Mouse (Mus musculus) forebrain, embryonic 11.5 days (tissue): ENCODE measurements around the gene 1700025G04Rik. TPM values are rescaled to one million over a fixed set of nuclear protein-coding genes. Genes with fewer than 3 reads are reported as not detected.

Experiments
- ATAC-seq: fragments of 200-750 bp; cut with Nextera tagmentation; replicated peaks from 2 replicates; pipeline ENCODE4 v1.8.0; 2017; ENCODE audit warnings: moderate TSS enrichment; ENCODE audit not compliant: low FRiP score
- DNase-seq: peaks from one replicate; pipeline ENCODE4 v3.0.0-alpha.2; 2017; ENCODE audit warnings: low spot score
- H3K27ac ChIP-seq: fragments of 300-500 bp; sonication (generic); 2 replicates; pipeline ENCODE4 v1.5.1; 2014; ENCODE audit warnings: low read depth, low read length
- H3K27me3 ChIP-seq: fragments of 300-500 bp; sonication (generic); 2 replicates; pipeline ENCODE4 v1.6.1; 2014; ENCODE audit warnings: mild to moderate bottlenecking, low read length, mixed read lengths; ENCODE audit not compliant: control insufficient read depth, insufficient read depth
- H3K36me3 ChIP-seq: fragments of 300-500 bp; sonication (generic); 2 replicates; pipeline ENCODE4 v1.6.1; 2014; ENCODE audit warnings: mild to moderate bottlenecking, low read length, moderate library complexity, mixed read lengths; ENCODE audit not compliant: control insufficient read depth, insufficient read depth
- H3K4me1 ChIP-seq: fragments of 300-500 bp; sonication (generic); replicated peaks from 2 replicates; pipeline ENCODE4 v1.6.1; 2014; ENCODE audit warnings: low read length, mixed read lengths; ENCODE audit not compliant: control insufficient read depth, insufficient read depth
- H3K4me2 ChIP-seq: fragments of 300-500 bp; sonication (generic); 2 replicates; pipeline ENCODE4 v1.6.1; 2014; ENCODE audit warnings: low read depth, mild to moderate bottlenecking, low read length, moderate library complexity, mixed read lengths; ENCODE audit not compliant: severe bottlenecking
- H3K4me3 ChIP-seq: fragments of 300-500 bp; sonication (generic); 2 replicates; pipeline ENCODE4 v1.5.1; 2014; ENCODE audit warnings: low read depth, low read length
- H3K9ac ChIP-seq: fragments of 300-500 bp; sonication (generic); 2 replicates; pipeline ENCODE4 v1.6.1; 2014; ENCODE audit warnings: low read length
- H3K9me3 ChIP-seq: fragments of 300-500 bp; sonication (generic); 2 replicates; pipeline ENCODE4 v1.6.1; 2016; ENCODE audit warnings: low read length, mixed read lengths; ENCODE audit not compliant: control insufficient read depth
- WGBS: fragments of 180-500 bp; shearing (Covaris S2); extraction: QIAGEN DNeasy Blood & Tissue Kit; methylation state at CpG from one replicate; pipeline ENCODE4 v1.1.7; 2014; 5-methylcytosine and 5-hydroxymethylcytosine counted together
- polyA plus RNA-seq: library from polyadenylated mRNA; unstranded; fragments of >200 nt; fragmentation: Nextera tagmentation; extraction: Ambion mirVana; gene quantifications from 2 replicates; pipeline ENCODE4 v1.2.1, GENCODE M21; 2014

1700025G04Rik gene
- polyA plus RNA-seq, 1 experiment from 2014 or later: 25.6 TPM

GRCm38 (mm10) chr1:151964811-151965210 lies 125.1 kb downstream of the 1700025G04Rik start:
- no peak for DNase-seq
- Histone ChIP-seq H3K4me3 (no peak overlapping the region), H3K9ac (no peak overlapping the region), H3K36me3 (no peaks in the 10 kb centered on the region), H3K9me3 (no peaks in the 10 kb centered on the region), H3K4me1 (no peaks in the 10 kb centered on the region), H3K27ac (no peak overlapping the region), H3K27me3 (no peaks in the 10 kb centered on the region), H3K4me2 (no peak overlapping the region)
- 69% methylated on average over 2 of the region's 2 CpGs for WGBS
- no peak for ATAC-seq

- H3K4me1 ChIP-seq: no peaks in the 10 kb centered on the region
- no peaks in the 10 kb centered on the region for H3K36me3 ChIP-seq
- no peak overlapping the region for H3K9ac ChIP-seq
- DNase-seq: no peak
- H3K4me3 ChIP-seq: no peak overlapping the region
- no peaks in the 10 kb centered on the region for H3K27me3 ChIP-seq
- no peaks in the 10 kb centered on the region for H3K9me3 ChIP-seq
- no peak overlapping the region for H3K4me2 ChIP-seq
- no peak for ATAC-seq
- 85% methylated on average over 7 of the region's 7 CpGs for WGBS
- no peak overlapping the region for H3K27ac ChIP-seq
These were observed 126.7 kb downstream of the 1700025G04Rik start for GRCm38 (mm10) chr1:151963248-151963647.

- H3K4me3 ChIP-seq: no peak overlapping the region
- H3K27ac ChIP-seq: no peak overlapping the region
- DNase-seq (no peak), ATAC-seq (no peak)
- H3K9ac ChIP-seq: no peak overlapping the region
- H3K36me3 ChIP-seq: no peaks in the 10 kb centered on the region
- 0 out of 2 replicates have a peak, but pooled peaks cover 3% of the 10 kb centered on the region for H3K4me1 ChIP-seq
- H3K4me2 ChIP-seq: no peak overlapping the region
- no peaks in the 10 kb centered on the region for H3K27me3 ChIP-seq
- whole genome bisulfite sequencing: 65% methylated on average over 6 of the region's 6 CpGs
- H3K9me3 ChIP-seq: no peaks in the 10 kb centered on the region
These were observed 127.8 kb downstream of the 1700025G04Rik start for GRCm38 (mm10) chr1:151962078-151962477.

- 85% methylated on average over 10 of the region's 10 CpGs for WGBS
- H3K27ac ChIP-seq: no peak overlapping the region
- H3K9me3 ChIP-seq: no peaks in the 10 kb centered on the region
- H3K27me3 ChIP-seq: no peaks in the 10 kb centered on the region
- H3K36me3 ChIP-seq: no peaks in the 10 kb centered on the region
- ATAC-seq (no peak), DNase-seq (no peak)
- H3K9ac ChIP-seq: no peak overlapping the region
- H3K4me1 ChIP-seq: 0 out of 2 replicates have a peak, but pooled peaks cover 3% of the 10 kb centered on the region
- H3K4me3 ChIP-seq: no peak overlapping the region
- no peak overlapping the region for H3K4me2 ChIP-seq
These were observed 128.7 kb downstream of the 1700025G04Rik start for GRCm38 (mm10) chr1:151961204-151961603.

- no peaks in the 10 kb centered on the region for H3K36me3 ChIP-seq
- H3K9me3 ChIP-seq: no peaks in the 10 kb centered on the region
- ATAC-seq (no peak), DNase-seq (no peak)
- H3K27ac ChIP-seq: no peak overlapping the region
- H3K27me3 ChIP-seq: no peaks in the 10 kb centered on the region
- H3K9ac ChIP-seq: no peak overlapping the region
- H3K4me2 ChIP-seq: no peak overlapping the region
- H3K4me3 ChIP-seq: no peak overlapping the region
- H3K4me1 ChIP-seq: 0 out of 2 replicates have a peak, but pooled peaks cover 3% of the 10 kb centered on the region
- 63% methylated on average over 3 of the region's 3 CpGs for WGBS
These were observed 130.9 kb downstream of the 1700025G04Rik start for GRCm38 (mm10) chr1:151959010-151959409.

- no peak overlapping the region for H3K4me3 ChIP-seq
- H3K27ac ChIP-seq: no peak overlapping the region
- no peak overlapping the region for H3K4me2 ChIP-seq
- 81% methylated on average over 3 of the region's 3 CpGs for WGBS
- no peaks in the 10 kb centered on the region for H3K36me3 ChIP-seq
- H3K4me1 ChIP-seq: peaks cover 3% of the 10 kb centered on the region; the same call in 1 of the 2 replicates
- no peaks in the 10 kb centered on the region for H3K9me3 ChIP-seq
- ATAC-seq (no peak), DNase-seq (no peak)
- H3K27me3 ChIP-seq: no peaks in the 10 kb centered on the region
- no peak overlapping the region for H3K9ac ChIP-seq
These were observed 131.5 kb downstream of the 1700025G04Rik start for GRCm38 (mm10) chr1:151958442-151958841.

- WGBS: 26% methylated on average over 7 of the region's 7 CpGs
- DNase-seq (no peak), ATAC-seq (no peak)
- no peak overlapping the region for H3K27ac ChIP-seq
- H3K4me2 ChIP-seq: no peak overlapping the region
- H3K36me3 ChIP-seq: no peaks in the 10 kb centered on the region
- peaks cover 3% of the 10 kb centered on the region; the same call in 1 of the 2 replicates for H3K4me1 ChIP-seq
- no peak overlapping the region for H3K9ac ChIP-seq
- H3K9me3 ChIP-seq: no peaks in the 10 kb centered on the region
- no peaks in the 10 kb centered on the region for H3K27me3 ChIP-seq
- no peak overlapping the region for H3K4me3 ChIP-seq
These were observed 132.3 kb downstream of the 1700025G04Rik start for GRCm38 (mm10) chr1:151957669-151958068.

GRCm38 (mm10) chr1:151955866-151956265 lies 134.1 kb downstream of the 1700025G04Rik start:
- no peak for DNase-seq
- H3K4me2 ChIP-seq: no peak overlapping the region
- no peak overlapping the region for H3K9ac ChIP-seq
- no peak for ATAC-seq
- no peaks in the 10 kb centered on the region for H3K36me3 ChIP-seq
- no peaks in the 10 kb centered on the region for H3K9me3 ChIP-seq
- 80% methylated on average over 5 of the region's 5 CpGs for WGBS
- peaks cover 3% of the 10 kb centered on the region; the same call in 1 of the 2 replicates for H3K4me1 ChIP-seq
- no peak overlapping the region for H3K4me3 ChIP-seq
- H3K27ac ChIP-seq: no peak overlapping the region
- no peaks in the 10 kb centered on the region for H3K27me3 ChIP-seq

- H3K4me3 ChIP-seq: no peak overlapping the region
- DNase-seq (no peak), ATAC-seq (no peak)
- H3K27me3 ChIP-seq: no peaks in the 10 kb centered on the region
- no peak overlapping the region for H3K27ac ChIP-seq
- H3K9ac ChIP-seq: no peak overlapping the region
- no peaks in the 10 kb centered on the region for H3K9me3 ChIP-seq
- 61% methylated on average over 7 of the region's 7 CpGs for WGBS
- no peaks in the 10 kb centered on the region for H3K36me3 ChIP-seq
- H3K4me2 ChIP-seq: no peak overlapping the region
- peaks cover 3% of the 10 kb centered on the region; the same call in 1 of the 2 replicates for H3K4me1 ChIP-seq
These were observed 136.4 kb downstream of the 1700025G04Rik start for GRCm38 (mm10) chr1:151953563-151953962.
